Mouse (Mus musculus): ENCODE measurements at regions not wholly inside any gene's neighbourhood (a gene's known extent, or its start where the extent isn't known, plus 50 kb on each side); places are given as distances from the start of the nearest gene placed in this dataset.

- no peak overlapping the region for H3K4me3 ChIP-seq
- H3ac ChIP-seq (ENCODE audit: control insufficient read depth, insufficient read length) = no peak overlapping the region
- no peak overlapping the region for H3K4me2 ChIP-seq (ENCODE audit: low read depth)
- TF ChIP-seq MAX (IDR thresholded peaks at IDR 0.05; ENCODE audit: low read depth) (no peak), TCF12 (IDR thresholded peaks at IDR 0.05; ENCODE audit: insufficient read depth, poor library complexity, severe bottlenecking) (no peak), USF1 (IDR thresholded peaks at IDR 0.05; ENCODE audit: low read depth) (no peak), POLR2AphosphoS2 (IDR thresholded peaks at IDR 0.05; ENCODE audit: insufficient read length, low read depth) (no peak), E2F4 (IDR thresholded peaks at IDR 0.05; ENCODE audit: insufficient read depth) (no peak)
- no peaks in the 10 kb centered on the region for H3K79me2 ChIP-seq (ENCODE audit: control insufficient read depth, insufficient read depth)
- H3K27me3 ChIP-seq (ENCODE audit: control insufficient read depth, insufficient read depth, insufficient read length) = no peaks in the 10 kb centered on the region
- no peaks in the 10 kb centered on the region for H3K36me3 ChIP-seq (ENCODE audit: control insufficient read depth, insufficient read depth)
Measured at GRCm38 (mm10) chr1:194503517-194503916, 114.5 kb upstream of the Plxna2 start.

GRCm38 (mm10) chr1:194496424-194496823 lies 121.6 kb upstream of the Plxna2 start:
- Histone ChIP-seq H3K4me2 (ENCODE audit: low read depth) (no peak overlapping the region), H3K79me2 (ENCODE audit: control insufficient read depth, insufficient read depth) (no peaks in the 10 kb centered on the region), H3ac (ENCODE audit: control insufficient read depth, insufficient read length) (no peak overlapping the region), H3K4me3 (no peak overlapping the region), H3K27me3 (ENCODE audit: control insufficient read depth, insufficient read depth, insufficient read length) (no peaks in the 10 kb centered on the region), H3K36me3 (ENCODE audit: control insufficient read depth, insufficient read depth) (no peaks in the 10 kb centered on the region)
- TF ChIP-seq TCF3 (IDR thresholded peaks at IDR 0.05; ENCODE audit: insufficient read length, low read depth) (no peak), POLR2AphosphoS2 (IDR thresholded peaks at IDR 0.05; ENCODE audit: insufficient read length, low read depth) (no peak), MYOD1 (IDR thresholded peaks at IDR 0.05; ENCODE audit: control insufficient read depth in 1 of 3, insufficient read length in 2 of 3, low read depth in 2 of 3) (no peak), USF1 (IDR thresholded peaks at IDR 0.05; ENCODE audit: low read depth) (no peak), E2F4 (IDR thresholded peaks at IDR 0.05; ENCODE audit: insufficient read depth) (no peak), TCF12 (IDR thresholded peaks at IDR 0.05; ENCODE audit: insufficient read depth, poor library complexity, severe bottlenecking) (no peak), POLR2A (IDR thresholded peaks at IDR 0.05; ENCODE audit: insufficient read length, low read depth) (no peak), REST (IDR thresholded peaks at IDR 0.05; ENCODE audit: insufficient read depth, insufficient read length) (no peak), MAX (IDR thresholded peaks at IDR 0.05; ENCODE audit: low read depth) (no peak), MYOG (IDR thresholded peaks at IDR 0.05; ENCODE audit: control insufficient read depth in 1 of 3, insufficient read depth in 1 of 3, insufficient read length in 2 of 3, low read depth in 2 of 3) (no peak), CEBPB (IDR thresholded peaks at IDR 0.05; ENCODE audit: insufficient read depth, poor library complexity, severe bottlenecking) (no peak), SRF (IDR thresholded peaks at IDR 0.05; ENCODE audit: control insufficient read depth, insufficient read length, low read depth) (no peak)

- no peak overlapping the region for H3K4me3 ChIP-seq
- H3K36me3 ChIP-seq (ENCODE audit: control insufficient read depth, insufficient read depth) = no peaks in the 10 kb centered on the region
- H3ac ChIP-seq (ENCODE audit: control insufficient read depth, insufficient read length) = no peak overlapping the region
- TF ChIP-seq MYOD1 (IDR thresholded peaks at IDR 0.05; ENCODE audit: control insufficient read depth in 1 of 3, insufficient read length in 2 of 3, low read depth in 2 of 3) (no peak), CEBPB (IDR thresholded peaks at IDR 0.05; ENCODE audit: insufficient read depth, poor library complexity, severe bottlenecking) (no peak), POLR2AphosphoS2 (IDR thresholded peaks at IDR 0.05; ENCODE audit: insufficient read length, low read depth) (no peak), MAX (IDR thresholded peaks at IDR 0.05; ENCODE audit: low read depth) (no peak), E2F4 (IDR thresholded peaks at IDR 0.05; ENCODE audit: insufficient read depth) (no peak), USF1 (IDR thresholded peaks at IDR 0.05; ENCODE audit: low read depth) (no peak), MYOG (IDR thresholded peaks at IDR 0.05; ENCODE audit: control insufficient read depth in 1 of 3, insufficient read depth in 1 of 3, insufficient read length in 2 of 3, low read depth in 2 of 3) (no peak), SRF (IDR thresholded peaks at IDR 0.05; ENCODE audit: control insufficient read depth, insufficient read length, low read depth) (no peak), REST (IDR thresholded peaks at IDR 0.05; ENCODE audit: insufficient read depth, insufficient read length) (no peak), POLR2A (IDR thresholded peaks at IDR 0.05; ENCODE audit: insufficient read length, low read depth) (no peak), TCF12 (IDR thresholded peaks at IDR 0.05; ENCODE audit: insufficient read depth, poor library complexity, severe bottlenecking) (no peak)
- no peak overlapping the region for H3K4me2 ChIP-seq (ENCODE audit: low read depth)
- H3K79me2 ChIP-seq (ENCODE audit: control insufficient read depth, insufficient read depth) = no peaks in the 10 kb centered on the region
- no peaks in the 10 kb centered on the region for H3K27me3 ChIP-seq (ENCODE audit: control insufficient read depth, insufficient read depth, insufficient read length)
Measured at GRCm38 (mm10) chr1:194491111-194491510, 126.9 kb upstream of the Plxna2 start.

GRCm38 (mm10) chr1:194488126-194488525 lies 129.9 kb upstream of the Plxna2 start:
- no peak overlapping the region for H3K4me2 ChIP-seq (ENCODE audit: low read depth)
- H3ac ChIP-seq (ENCODE audit: control insufficient read depth, insufficient read length) = no peak overlapping the region
- no peaks in the 10 kb centered on the region for H3K79me2 ChIP-seq (ENCODE audit: control insufficient read depth, insufficient read depth)
- TF ChIP-seq E2F4 (IDR thresholded peaks at IDR 0.05; ENCODE audit: insufficient read depth) (no peak), MAX (IDR thresholded peaks at IDR 0.05; ENCODE audit: low read depth) (no peak), USF1 (IDR thresholded peaks at IDR 0.05; ENCODE audit: low read depth) (no peak), TCF12 (IDR thresholded peaks at IDR 0.05; ENCODE audit: insufficient read depth, poor library complexity, severe bottlenecking) (no peak), POLR2AphosphoS2 (IDR thresholded peaks at IDR 0.05; ENCODE audit: insufficient read length, low read depth) (no peak)
- H3K27me3 ChIP-seq (ENCODE audit: control insufficient read depth, insufficient read depth, insufficient read length) = no peaks in the 10 kb centered on the region
- no peaks in the 10 kb centered on the region for H3K36me3 ChIP-seq (ENCODE audit: control insufficient read depth, insufficient read depth)
- no peak overlapping the region for H3K4me3 ChIP-seq

GRCm38 (mm10) chr1:194482717-194483059 lies 135.3 kb upstream of the Plxna2 start:
- Histone ChIP-seq H3K4me2 (ENCODE audit: low read depth) (no peak overlapping the region), H3ac (ENCODE audit: control insufficient read depth, insufficient read length) (no peak overlapping the region), H3K36me3 (ENCODE audit: control insufficient read depth, insufficient read depth) (no peaks in the 10 kb centered on the region), H3K27me3 (ENCODE audit: control insufficient read depth, insufficient read depth, insufficient read length) (no peaks in the 10 kb centered on the region), H3K4me3 (no peak overlapping the region), H3K79me2 (ENCODE audit: control insufficient read depth, insufficient read depth) (no peaks in the 10 kb centered on the region)
- TF ChIP-seq POLR2A (IDR thresholded peaks at IDR 0.05; ENCODE audit: insufficient read length, low read depth) (no peak), CEBPB (IDR thresholded peaks at IDR 0.05; ENCODE audit: insufficient read depth, poor library complexity, severe bottlenecking) (no peak), TCF3 (IDR thresholded peaks at IDR 0.05; ENCODE audit: insufficient read length, low read depth) (no peak), MAX (IDR thresholded peaks at IDR 0.05; ENCODE audit: low read depth) (no peak), POLR2AphosphoS2 (IDR thresholded peaks at IDR 0.05; ENCODE audit: insufficient read length, low read depth) (no peak), REST (IDR thresholded peaks at IDR 0.05; ENCODE audit: insufficient read depth, insufficient read length) (no peak), MYOG (IDR thresholded peaks at IDR 0.05; ENCODE audit: control insufficient read depth in 1 of 3, insufficient read depth in 1 of 3, insufficient read length in 2 of 3, low read depth in 2 of 3) (no peak), MYOD1 (IDR thresholded peaks at IDR 0.05; ENCODE audit: control insufficient read depth in 1 of 3, insufficient read length in 2 of 3, low read depth in 2 of 3) (no peak), TCF12 (IDR thresholded peaks at IDR 0.05; ENCODE audit: insufficient read depth, poor library complexity, severe bottlenecking) (no peak), USF1 (IDR thresholded peaks at IDR 0.05; ENCODE audit: low read depth) (no peak), SRF (IDR thresholded peaks at IDR 0.05; ENCODE audit: control insufficient read depth, insufficient read length, low read depth) (no peak), E2F4 (IDR thresholded peaks at IDR 0.05; ENCODE audit: insufficient read depth) (no peak)

Measured in myocyte (in vitro differentiated cells).